Mouse (Mus musculus) kidney, postnatal 0 days (tissue): ENCODE measurements at regions not wholly inside any gene's neighbourhood (a gene's known extent, or its start where the extent isn't known, plus 50 kb on each side); places are given as distances from the start of the nearest gene placed in this dataset.

Experiments
- ATAC-seq: fragments of 200-750 bp; cut with Nextera tagmentation; replicated peaks from 2 replicates; pipeline ENCODE4 v1.8.0; 2017; ENCODE audit warnings: low read depth, moderate number of reproducible peaks, moderate TSS enrichment, moderate library complexity; ENCODE audit not compliant: low FRiP score
- DNase-seq: peaks from one replicate; pipeline ENCODE4 v3.0.0-alpha.2; 2016; ENCODE audit warnings: low spot score
- H3K27ac ChIP-seq: fragments of 300-500 bp; sonication (generic); 2 replicates; pipeline ENCODE4 v1.5.1; 2014; ENCODE audit warnings: mild to moderate bottlenecking
- H3K27me3 ChIP-seq: fragments of 300-500 bp; sonication (generic); 2 replicates; pipeline ENCODE4 v1.6.1; 2014; ENCODE audit warnings: low read length, mixed read lengths; ENCODE audit not compliant: insufficient read depth
- H3K36me3 ChIP-seq: fragments of 300-500 bp; sonication (generic); 2 replicates; pipeline ENCODE4 v1.6.1; 2014; ENCODE audit warnings: low read length, mixed read lengths; ENCODE audit not compliant: insufficient read depth
- H3K4me1 ChIP-seq: fragments of 300-500 bp; sonication (generic); replicated peaks from 2 replicates; pipeline ENCODE4 v1.6.1; 2014; ENCODE audit warnings: antibody characterized with exemption, low read length, mixed read lengths; ENCODE audit not compliant: insufficient read depth
- H3K4me2 ChIP-seq: fragments of 300-500 bp; sonication (generic); 2 replicates; pipeline ENCODE4 v1.6.1; 2014; ENCODE audit warnings: mild to moderate bottlenecking, low read length, moderate library complexity, mixed read lengths
- H3K4me3 ChIP-seq: fragments of 300-500 bp; sonication (generic); replicated peaks from 2 replicates; pipeline ENCODE4 v1.5.1; 2014; ENCODE audit warnings: low read depth, low read length
- H3K9ac ChIP-seq: fragments of 300-500 bp; sonication (generic); 2 replicates; pipeline ENCODE4 v1.6.1; 2014; ENCODE audit warnings: low read depth, low read length
- H3K9me3 ChIP-seq: fragments of 300-500 bp; sonication (generic); replicated peaks from 2 replicates; pipeline ENCODE4 v1.6.1; 2016; ENCODE audit warnings: low read length, inconsistent platforms, mixed read lengths
- CTCF ChIP-seq: IDR thresholded peaks from 2 replicates; pipeline ENCODE4 v1.5.1; 2016; ENCODE audit warnings: antibody characterized with exemption, low read depth, mild to moderate bottlenecking, moderate library complexity
- WGBS: fragments of 180-500 bp; shearing (Covaris S2); extraction: QIAGEN DNeasy Blood & Tissue Kit; methylation state at CpG from one replicate; pipeline ENCODE4 v1.1.7; 2014; 5-methylcytosine and 5-hydroxymethylcytosine counted together

DNA sequence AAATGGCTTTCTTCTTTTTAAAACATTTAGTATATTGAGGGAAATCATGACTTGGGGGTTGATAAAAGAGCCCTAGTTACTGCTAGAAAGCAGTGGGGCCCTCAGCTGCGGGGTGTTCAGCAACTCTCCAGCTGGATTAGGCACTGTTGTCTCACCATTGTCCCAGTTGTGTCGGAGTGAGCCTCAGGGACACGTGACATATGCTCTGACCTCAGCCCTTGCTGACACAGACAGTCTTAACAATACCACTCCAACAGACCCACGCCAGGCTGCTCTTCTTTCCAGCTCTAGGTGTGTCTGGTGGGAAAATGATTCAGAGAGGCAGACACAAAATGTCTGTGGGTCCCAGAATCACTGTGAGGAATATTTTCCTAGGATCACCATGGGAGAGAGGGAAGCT lies 170.2 kb upstream of the Dyrk2 start:
- ATAC-seq (no peak), DNase-seq (no peak)
- no peaks in the 10 kb centered on the region for H3K9me3 ChIP-seq
- H3K27ac ChIP-seq = peak overlapping the region; percentile 62; the same call in 1 of the 2 replicates
- H3K9ac ChIP-seq = no peak overlapping the region
- H3K4me3 ChIP-seq = no peak overlapping the region
- no peaks in the 10 kb centered on the region for H3K27me3 ChIP-seq
- no peak for TF ChIP-seq CTCF
- no peaks in the 10 kb centered on the region for H3K36me3 ChIP-seq
- 53% methylated on average over 4 of the region's 4 CpGs for WGBS
- H3K4me2 ChIP-seq = no peak overlapping the region
- H3K4me1 ChIP-seq = no peaks in the 10 kb centered on the region

DNA sequence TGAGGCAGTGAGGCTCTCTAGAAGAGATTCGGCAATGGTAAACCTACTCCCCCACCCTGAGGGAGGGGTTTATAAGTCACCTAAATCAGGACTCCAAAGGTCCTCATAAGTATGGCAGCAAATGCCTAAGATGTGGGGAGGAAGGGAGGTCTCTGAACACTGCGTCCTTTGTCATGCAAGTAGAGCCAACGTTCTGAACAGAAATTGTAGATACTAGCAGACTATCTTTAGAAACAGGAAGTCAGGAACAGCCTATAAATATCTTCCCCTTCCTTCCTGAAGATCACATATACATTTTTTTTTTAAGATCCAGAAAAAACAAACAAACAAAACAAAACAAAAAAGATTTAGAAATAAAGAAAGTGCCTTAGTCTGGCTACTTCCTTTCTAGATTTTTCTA lies 169.7 kb upstream of the Dyrk2 start:
- 0 out of 2 replicates have a peak overlapping the region, but pooled peaks have one; percentile 62 for H3K27ac ChIP-seq
- H3K9me3 ChIP-seq = no peaks in the 10 kb centered on the region
- WGBS = 33% methylated on average over 3 of the region's 3 CpGs
- peak; percentile 54 for DNase-seq
- H3K9ac ChIP-seq = no peak overlapping the region
- H3K36me3 ChIP-seq = no peaks in the 10 kb centered on the region
- ATAC-seq = no peak
- no peaks in the 10 kb centered on the region for H3K4me1 ChIP-seq
- no peak overlapping the region for H3K4me3 ChIP-seq
- H3K27me3 ChIP-seq = no peaks in the 10 kb centered on the region
- no peak overlapping the region for H3K4me2 ChIP-seq
- TF ChIP-seq CTCF = no peak

DNA sequence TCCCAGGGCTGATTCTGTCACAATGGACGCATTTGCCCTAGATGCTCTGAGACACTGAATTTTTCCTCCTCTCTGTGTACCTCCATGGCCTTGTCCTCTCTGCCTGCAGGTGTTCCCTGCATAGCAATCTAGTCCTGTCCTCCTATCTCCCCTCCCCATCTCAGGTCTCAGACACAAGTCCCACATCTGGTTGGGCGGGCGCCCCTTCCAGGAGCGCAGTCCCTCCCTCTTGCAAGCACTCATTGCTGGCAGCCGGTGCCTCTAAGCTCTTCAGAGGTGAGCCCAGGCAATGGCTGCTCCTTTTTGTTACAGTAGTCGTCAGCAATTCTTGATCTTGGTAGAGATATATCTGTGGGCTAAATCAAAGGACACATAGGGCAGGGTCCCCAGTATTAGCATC lies 169.0 kb upstream of the Dyrk2 start:
- Histone ChIP-seq H3K27ac (no peak overlapping the region), H3K9ac (no peak overlapping the region), H3K4me2 (no peak overlapping the region), H3K4me3 (no peak overlapping the region), H3K27me3 (no peaks in the 10 kb centered on the region), H3K9me3 (no peaks in the 10 kb centered on the region), H3K36me3 (no peaks in the 10 kb centered on the region), H3K4me1 (no peaks in the 10 kb centered on the region)
- no peak for TF ChIP-seq CTCF
- DNase-seq (no peak), ATAC-seq (no peak)
- WGBS = 79% methylated on average over 6 of the region's 6 CpGs

DNA sequence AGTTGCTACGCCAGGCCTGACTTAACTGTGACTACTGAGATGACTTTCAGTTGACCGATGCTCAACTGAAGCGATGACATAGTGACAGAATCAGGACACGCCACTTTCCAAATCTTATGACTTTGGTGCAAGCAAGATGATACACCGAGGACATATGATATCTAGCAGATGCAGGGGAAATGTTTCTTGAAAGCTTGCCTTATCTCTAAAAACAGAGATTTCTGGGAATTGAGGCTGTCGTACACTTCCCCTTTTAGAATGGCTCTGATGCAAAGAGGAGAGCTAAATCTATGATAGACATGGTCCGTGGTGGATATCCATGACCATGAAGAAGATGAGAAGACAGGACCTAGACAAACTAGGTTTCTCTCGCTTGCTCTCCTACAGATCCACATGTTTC lies 167.8 kb upstream of the Dyrk2 start:
- ATAC-seq = no peak
- no peak for TF ChIP-seq CTCF
- Histone ChIP-seq H3K27ac (no peak overlapping the region), H3K4me3 (no peak overlapping the region), H3K9ac (no peak overlapping the region), H3K4me1 (no peaks in the 10 kb centered on the region), H3K9me3 (no peaks in the 10 kb centered on the region), H3K27me3 (no peaks in the 10 kb centered on the region), H3K4me2 (no peak overlapping the region), H3K36me3 (no peaks in the 10 kb centered on the region)
- WGBS = 87% methylated on average over 8 of the region's 8 CpGs
- DNase-seq = no peak

DNA sequence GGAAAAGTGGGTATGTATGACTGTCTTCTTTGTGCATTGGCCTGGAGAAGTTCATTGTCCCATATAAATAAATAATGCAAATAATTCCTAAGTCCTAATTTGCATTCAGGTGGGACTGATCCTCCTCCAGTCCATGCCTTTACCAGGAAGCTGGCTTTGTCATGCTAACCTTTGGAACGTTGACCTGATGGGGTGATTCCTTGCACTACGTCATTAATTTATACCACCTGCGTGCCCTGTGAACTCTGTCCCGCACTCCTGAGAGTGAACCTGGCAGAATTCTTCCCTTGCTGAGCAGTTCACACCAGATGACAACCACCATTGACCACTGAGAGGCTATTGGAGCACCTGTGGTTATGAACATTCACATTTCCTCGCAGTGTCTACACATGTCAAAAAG lies 165.9 kb upstream of the Dyrk2 start:
- 89% methylated on average over 5 of the region's 5 CpGs for whole genome bisulfite sequencing
- Histone ChIP-seq H3K4me2 (no peak overlapping the region), H3K9ac (no peak overlapping the region), H3K9me3 (no peaks in the 10 kb centered on the region), H3K4me3 (no peak overlapping the region), H3K27ac (no peak overlapping the region), H3K27me3 (no peaks in the 10 kb centered on the region), H3K4me1 (no peaks in the 10 kb centered on the region; the same call in 1 of the 2 replicates), H3K36me3 (no peaks in the 10 kb centered on the region)
- no peak for TF ChIP-seq CTCF
- DNase-seq = no peak
- no peak for ATAC-seq

DNA sequence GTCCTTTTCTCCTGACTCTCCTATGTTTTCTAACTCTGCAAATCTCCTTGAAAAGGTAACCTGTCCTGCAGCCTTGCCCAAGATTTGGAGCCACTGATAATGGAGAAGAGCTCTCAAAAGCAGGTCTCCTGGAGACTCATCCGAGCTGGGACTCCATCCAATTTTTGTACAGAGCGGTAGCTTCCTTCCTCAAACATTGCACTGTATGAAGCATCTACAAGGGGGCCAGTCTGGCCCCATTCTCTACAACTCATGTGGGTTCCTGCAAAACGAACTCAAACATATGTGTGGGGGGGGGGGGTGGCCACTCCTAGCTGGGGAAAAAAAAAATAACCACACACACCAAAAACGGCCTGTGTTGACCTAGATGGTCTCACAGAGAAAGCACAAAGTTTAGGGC lies 164.4 kb upstream of the Dyrk2 start:
- no peak overlapping the region for H3K4me2 ChIP-seq
- no peaks in the 10 kb centered on the region for H3K9me3 ChIP-seq
- no peak overlapping the region for H3K27ac ChIP-seq
- H3K4me3 ChIP-seq = no peak overlapping the region
- TF ChIP-seq CTCF = no peak
- ATAC-seq = no peak
- H3K4me1 ChIP-seq = no peaks in the 10 kb centered on the region; the same call in 1 of the 2 replicates
- H3K9ac ChIP-seq = no peak overlapping the region
- H3K27me3 ChIP-seq = no peaks in the 10 kb centered on the region
- no peaks in the 10 kb centered on the region for H3K36me3 ChIP-seq
- no peak for DNase-seq
- WGBS = 67% methylated on average over 4 of the region's 4 CpGs
